Mouse (Mus musculus): ENCODE results near the gene Casc1. TPM values are rescaled to one million over a fixed set of nuclear protein-coding genes. Genes with fewer than 3 reads are reported as not detected.

Casc1 gene
- polyA plus RNA-seq, 1 experiment from 2014 or later, result 0.14 TPM

DNA sequence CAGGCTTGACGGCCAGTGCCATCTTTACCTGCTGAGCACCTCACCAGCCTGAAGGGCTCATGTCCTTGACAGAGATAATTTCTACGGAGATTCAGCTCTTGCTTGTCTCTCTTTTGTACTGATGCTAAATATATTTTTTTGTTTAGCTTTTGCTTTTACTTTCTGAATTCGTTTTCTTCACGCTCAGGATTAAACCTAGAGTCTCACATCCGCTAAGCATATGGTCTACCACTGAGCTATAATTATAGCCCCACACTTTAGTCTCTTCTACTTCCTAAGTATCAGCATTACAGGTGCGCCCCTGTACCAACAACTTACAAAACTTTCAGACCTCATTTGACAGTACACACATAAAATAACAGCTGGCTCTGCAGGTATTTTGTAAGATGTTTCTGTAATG, 24.6 kb upstream of the Casc1 start:
- Histone ChIP-seq H3K36me3 (peaks cover 3% of the 10 kb centered on the region; the same call in 1 of the 2 replicates), H3K4me2 (replicated peaks) (no peak overlapping the region), H3K27ac (no peak overlapping the region), H3K4me3 (replicated peaks) (no peak overlapping the region), H3K4me1 (replicated peaks) (no peaks in the 10 kb centered on the region), H3K9ac (no peak overlapping the region), H3K27me3 (replicated peaks) (no peaks in the 10 kb centered on the region), H3K9me3 (no peaks in the 10 kb centered on the region)
- ATAC-seq, result no peak
- WGBS, result 88% methylated on average over 6 of the region's 6 CpGs

DNA sequence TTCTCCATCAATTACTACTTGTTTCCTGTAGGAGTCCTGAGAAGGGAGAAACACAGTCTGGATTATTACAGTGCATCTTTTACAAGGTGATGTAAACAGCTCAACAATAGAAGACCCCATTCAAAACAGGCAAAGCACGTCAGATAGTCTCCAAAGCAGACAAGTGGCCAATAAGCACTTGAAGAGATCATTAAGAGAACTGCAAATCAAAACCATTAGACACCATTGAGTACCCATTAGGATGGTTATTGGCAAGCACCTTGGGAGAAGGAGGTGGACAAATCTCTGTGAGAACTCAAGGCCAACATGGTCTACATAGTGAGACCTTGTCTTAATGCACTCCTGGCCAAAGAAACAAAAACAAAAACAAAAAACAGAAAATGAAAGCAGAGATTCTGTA, 23.6 kb upstream of the Casc1 start:
- WGBS, result 82% methylated on average over 1 of the region's 1 CpGs
- no peak overlapping the region for H3K9ac ChIP-seq
- H3K27ac ChIP-seq, result no peak overlapping the region
- no peaks in the 10 kb centered on the region for H3K9me3 ChIP-seq
- no peak overlapping the region for H3K4me2 ChIP-seq (replicated peaks)
- ATAC-seq, result no peak
- no peaks in the 10 kb centered on the region for H3K4me1 ChIP-seq (replicated peaks)
- no peak overlapping the region for H3K4me3 ChIP-seq (replicated peaks)
- no peaks in the 10 kb centered on the region for H3K27me3 ChIP-seq (replicated peaks)
- peaks cover 3% of the 10 kb centered on the region; the same call in 1 of the 2 replicates for H3K36me3 ChIP-seq

DNA sequence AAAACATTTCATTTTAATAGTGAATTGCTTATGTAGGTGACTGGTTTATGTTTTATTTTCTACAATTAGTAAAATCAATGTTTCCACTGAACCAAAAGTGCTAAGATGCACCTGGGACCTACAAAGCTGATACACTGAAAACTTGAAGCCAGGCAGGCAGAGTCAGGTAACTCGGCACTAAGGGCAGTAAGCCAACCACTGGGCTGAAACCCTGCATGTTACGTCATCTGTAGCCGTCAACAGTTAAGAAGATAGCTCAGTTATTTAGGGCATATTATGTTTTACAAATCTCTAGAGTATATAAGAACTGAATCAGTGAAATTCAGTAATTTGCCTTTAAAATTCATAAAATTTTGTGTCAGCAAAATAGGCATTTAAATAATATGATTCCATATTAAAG, 15.5 kb upstream of the Casc1 start:
- no peak overlapping the region for H3K4me2 ChIP-seq (replicated peaks)
- no peaks in the 10 kb centered on the region for H3K9me3 ChIP-seq
- 90% methylated on average over 3 of the region's 3 CpGs for WGBS
- H3K36me3 ChIP-seq, result no peaks in the 10 kb centered on the region
- no peak overlapping the region for H3K4me3 ChIP-seq (replicated peaks)
- no peaks in the 10 kb centered on the region for H3K27me3 ChIP-seq (replicated peaks)
- no peaks in the 10 kb centered on the region for H3K4me1 ChIP-seq (replicated peaks)
- H3K27ac ChIP-seq, result no peak overlapping the region
- H3K9ac ChIP-seq, result no peak overlapping the region
- no peak for ATAC-seq

DNA sequence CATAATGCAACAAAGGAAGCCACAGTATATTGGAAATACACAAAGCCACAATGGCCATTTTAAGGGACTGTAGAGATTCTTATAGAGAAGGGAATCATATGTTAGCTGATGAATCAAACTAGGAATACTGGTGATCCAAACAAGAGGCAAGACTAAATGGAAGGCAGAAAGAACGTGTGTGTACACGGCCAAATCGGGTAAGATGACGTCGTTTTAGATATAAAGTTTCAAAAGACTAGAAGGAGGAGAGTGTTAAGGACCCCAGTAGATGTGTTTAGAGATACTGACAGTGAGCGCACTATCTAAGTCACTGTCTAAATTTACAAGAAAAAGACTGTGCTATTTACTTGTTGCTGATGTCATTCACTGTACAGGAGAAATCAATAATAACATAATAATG, 13.4 kb upstream of the Casc1 start:
- Histone ChIP-seq H3K9ac (no peak overlapping the region), H3K4me3 (replicated peaks) (no peak overlapping the region), H3K27me3 (replicated peaks) (no peaks in the 10 kb centered on the region), H3K4me1 (replicated peaks) (no peaks in the 10 kb centered on the region), H3K27ac (no peak overlapping the region), H3K4me2 (replicated peaks) (no peak overlapping the region), H3K9me3 (no peaks in the 10 kb centered on the region), H3K36me3 (peaks cover 4% of the 10 kb centered on the region; the same call in 1 of the 2 replicates)
- 92% methylated on average over 6 of the region's 6 CpGs for WGBS
- ATAC-seq, result no peak

DNA sequence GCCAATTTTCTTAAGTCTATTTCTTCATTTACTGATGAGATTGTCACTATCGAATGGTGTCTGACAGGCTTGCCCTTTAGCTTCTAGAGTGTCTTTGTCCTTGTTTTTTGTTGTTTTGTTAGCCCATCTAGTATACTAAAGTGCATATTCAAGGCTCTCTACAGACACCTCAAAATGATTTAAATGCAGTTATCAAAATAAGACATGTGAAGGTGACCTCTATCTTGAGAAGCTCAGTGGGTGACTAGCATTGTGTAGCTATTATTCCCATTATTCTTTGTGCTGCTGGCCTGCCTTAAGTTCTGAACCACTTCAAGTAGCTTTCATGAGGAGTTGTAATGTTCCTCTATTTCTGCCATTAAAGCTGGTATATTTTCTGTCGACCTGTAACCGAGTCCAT, 5.0 kb upstream of the Casc1 start:
- Histone ChIP-seq H3K4me1 (replicated peaks) (no peaks in the 10 kb centered on the region), H3K9ac (no peak overlapping the region), H3K27ac (no peak overlapping the region), H3K4me2 (replicated peaks) (no peak overlapping the region), H3K27me3 (replicated peaks) (no peaks in the 10 kb centered on the region), H3K36me3 (peaks cover 4% of the 10 kb centered on the region; the same call in 1 of the 2 replicates), H3K4me3 (replicated peaks) (no peak overlapping the region), H3K9me3 (no peaks in the 10 kb centered on the region)
- ATAC-seq, result no peak
- WGBS, result 87% methylated on average over 3 of the region's 3 CpGs

DNA sequence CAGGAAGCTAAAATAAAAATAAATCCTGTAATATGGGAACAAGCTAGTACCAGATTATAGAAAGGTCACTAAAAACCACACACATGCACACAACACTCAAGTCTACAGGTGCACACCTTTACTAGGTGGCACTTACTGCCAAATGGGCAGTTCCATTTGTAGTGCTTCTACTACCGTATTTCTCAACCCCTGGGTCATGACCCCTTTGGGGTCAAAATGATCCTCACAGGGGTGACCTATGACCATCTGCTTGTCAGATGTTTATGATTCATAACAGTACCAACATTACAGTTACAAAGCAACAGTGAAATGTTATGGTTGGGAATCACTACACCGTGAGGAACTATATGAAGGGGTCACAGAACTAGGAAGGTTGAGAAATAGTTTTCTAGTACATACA, 3.1 kb upstream of the Casc1 start:
- no peak for ATAC-seq
- Histone ChIP-seq H3K4me1 (replicated peaks) (no peaks in the 10 kb centered on the region), H3K4me3 (replicated peaks) (no peak overlapping the region), H3K36me3 (no peaks in the 10 kb centered on the region), H3K27ac (no peak overlapping the region), H3K9ac (no peak overlapping the region), H3K4me2 (replicated peaks) (no peak overlapping the region), H3K9me3 (no peaks in the 10 kb centered on the region), H3K27me3 (replicated peaks) (no peaks in the 10 kb centered on the region)
- WGBS, result 72% methylated on average over 2 of the region's 2 CpGs

DNA sequence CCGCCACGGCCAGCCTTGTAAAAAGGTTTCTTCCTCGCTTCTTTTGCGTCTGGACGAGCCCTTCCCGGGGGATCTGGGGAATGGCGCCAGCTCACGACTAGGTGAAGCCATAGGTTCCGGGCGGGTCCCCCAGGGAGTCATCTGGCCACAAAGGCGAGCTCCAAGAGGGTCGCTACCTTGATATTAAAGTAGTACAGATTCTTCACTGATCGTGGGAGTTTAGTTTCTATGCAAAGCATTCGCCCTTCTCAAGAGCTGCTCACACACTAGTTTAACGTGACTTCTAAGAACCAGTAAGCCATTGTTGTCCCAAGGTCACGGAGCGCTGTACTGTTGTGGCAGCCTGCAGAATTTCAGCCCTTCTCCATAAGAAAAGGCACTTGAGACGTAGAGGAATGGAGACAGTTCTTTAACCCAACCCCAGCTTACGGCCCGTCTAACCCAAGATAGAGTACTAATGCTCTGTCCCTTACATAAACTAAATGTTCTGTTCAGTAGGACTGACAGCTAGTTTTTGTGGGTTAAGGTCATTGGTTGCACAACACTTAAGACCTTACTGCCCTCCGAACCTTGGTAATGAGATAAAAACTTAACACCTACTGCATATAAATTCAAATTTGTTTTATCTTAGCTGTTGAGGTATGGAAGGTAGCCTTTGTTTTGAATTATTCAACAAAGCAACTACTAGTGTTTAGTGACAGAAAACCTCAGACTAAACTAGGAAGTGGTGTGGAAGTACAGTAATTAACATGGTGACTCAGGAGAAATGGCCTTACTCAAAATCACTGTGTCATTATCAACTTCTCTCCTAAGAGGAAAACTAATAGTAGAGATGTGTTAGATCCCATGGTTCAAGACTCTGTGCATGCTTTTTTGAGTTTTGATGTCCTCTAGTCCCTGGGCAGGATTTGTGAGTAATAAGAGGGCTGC, 836 bp upstream of the Casc1 start:
- WGBS, result 3% methylated on average over 21 of the region's 21 CpGs
- Histone ChIP-seq H3K4me1 (replicated peaks) (no peaks in the 10 kb centered on the region), H3K27ac (peak overlapping the region; percentile 97)

DNA sequence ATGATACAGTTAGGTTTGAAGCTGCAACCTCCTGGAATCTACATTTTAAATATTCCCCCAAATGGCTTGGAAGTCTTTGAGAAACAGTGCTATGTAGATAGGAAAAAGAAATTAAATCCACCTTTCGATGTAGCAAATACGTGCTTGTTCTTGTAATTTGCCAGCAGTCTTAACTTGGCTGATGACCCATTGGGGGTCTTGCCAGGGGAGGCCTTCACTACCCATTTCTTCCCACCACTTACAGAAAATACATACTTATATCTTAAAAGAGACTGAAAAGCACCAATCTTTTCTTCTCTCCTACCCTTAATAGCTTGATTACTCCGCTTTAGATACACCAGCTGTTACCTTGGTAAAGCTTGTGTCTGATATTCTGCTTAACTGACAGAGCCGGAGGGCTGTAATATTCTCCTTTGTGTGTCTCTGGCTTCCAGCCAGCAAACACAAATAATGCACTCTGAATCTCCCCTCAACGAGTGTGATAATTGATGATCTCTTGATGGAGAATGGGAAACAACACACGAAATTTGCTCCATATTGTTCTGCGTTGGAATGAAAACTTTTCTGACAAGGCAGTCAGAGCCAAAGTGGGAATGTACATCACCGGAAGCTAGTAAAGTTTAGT, 637 bp downstream of the Casc1 start:
- peak overlapping the region; percentile 36 for H3K4me3 ChIP-seq (replicated peaks)
- no peaks in the 10 kb centered on the region for H3K36me3 ChIP-seq
- no peaks in the 10 kb centered on the region for H3K9me3 ChIP-seq
- no peak overlapping the region for H3K9ac ChIP-seq
- no peaks in the 10 kb centered on the region for H3K27me3 ChIP-seq (replicated peaks)
- no peak overlapping the region for H3K27ac ChIP-seq
- ATAC-seq, result no peak
- WGBS, result 34% methylated on average over 8 of the region's 8 CpGs
- peak overlapping the region; percentile 65 for H3K4me2 ChIP-seq (replicated peaks)
- H3K4me1 ChIP-seq (replicated peaks), result no peaks in the 10 kb centered on the region

More for the DNA sequence above, 836 bp upstream of the Casc1 start:
- ATAC-seq, result peak; percentile 58
- Histone ChIP-seq H3K9me3 (no peaks in the 10 kb centered on the region), H3K36me3 (no peaks in the 10 kb centered on the region), H3K4me3 (replicated peaks) (peak overlapping the region; percentile 65), H3K9ac (peak overlapping the region; percentile 79), H3K4me2 (replicated peaks) (peak overlapping the region; percentile 61), H3K27me3 (replicated peaks) (no peaks in the 10 kb centered on the region)

DNA sequence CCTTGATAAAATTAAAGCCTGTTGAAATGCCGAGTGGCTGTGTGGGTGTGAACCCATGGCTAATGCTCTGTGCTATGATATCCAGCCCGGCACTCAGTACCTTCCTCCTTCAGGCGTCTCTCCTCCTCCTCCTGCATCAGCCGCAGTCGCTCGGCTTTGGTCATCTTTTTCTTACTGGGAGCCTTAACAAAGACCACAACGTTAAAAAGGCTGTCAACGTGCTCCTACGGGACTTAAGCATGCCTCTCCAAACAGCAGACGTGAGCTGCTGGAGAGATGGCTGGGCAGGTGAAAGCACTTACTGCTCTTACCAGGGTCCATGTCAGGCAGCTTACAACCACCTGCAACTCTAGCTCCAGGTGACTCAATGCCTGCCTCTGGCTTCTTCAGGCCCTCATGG, 5.7 kb downstream of the Casc1 start:
- Histone ChIP-seq H3K9me3 (no peaks in the 10 kb centered on the region), H3K36me3 (no peaks in the 10 kb centered on the region), H3K4me3 (replicated peaks) (no peak overlapping the region), H3K27ac (no peak overlapping the region), H3K4me1 (replicated peaks) (no peaks in the 10 kb centered on the region), H3K27me3 (replicated peaks) (no peaks in the 10 kb centered on the region), H3K4me2 (replicated peaks) (no peak overlapping the region), H3K9ac (no peak overlapping the region)
- 76% methylated on average over 10 of the region's 10 CpGs for WGBS
- no peak for ATAC-seq

DNA sequence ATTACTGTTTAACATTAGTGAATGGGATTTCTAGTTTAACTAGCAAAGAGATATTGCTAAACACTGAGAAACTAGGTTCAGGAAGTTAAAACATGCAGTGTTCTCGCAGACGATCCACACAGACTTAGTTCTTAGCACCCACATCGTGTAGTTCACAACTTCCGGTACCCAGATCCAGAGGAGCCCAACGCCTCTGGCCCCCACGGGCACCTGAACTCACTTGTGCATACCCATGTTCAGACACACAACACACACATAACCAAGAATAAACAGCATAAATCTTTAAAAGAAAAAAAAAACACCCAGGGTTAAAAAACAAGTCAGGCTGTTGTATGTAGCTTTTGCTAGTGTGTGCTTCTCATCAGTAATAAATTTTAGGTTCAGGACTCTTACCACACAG, 6.4 kb downstream of the Casc1 start:
- H3K9ac ChIP-seq, result no peak overlapping the region
- no peaks in the 10 kb centered on the region for H3K9me3 ChIP-seq
- ATAC-seq, result no peak
- no peak overlapping the region for H3K4me2 ChIP-seq (replicated peaks)
- no peak overlapping the region for H3K4me3 ChIP-seq (replicated peaks)
- no peak overlapping the region for H3K27ac ChIP-seq
- H3K27me3 ChIP-seq (replicated peaks), result no peaks in the 10 kb centered on the region
- H3K36me3 ChIP-seq, result no peaks in the 10 kb centered on the region
- H3K4me1 ChIP-seq (replicated peaks), result no peaks in the 10 kb centered on the region
- 82% methylated on average over 6 of the region's 6 CpGs for WGBS

DNA sequence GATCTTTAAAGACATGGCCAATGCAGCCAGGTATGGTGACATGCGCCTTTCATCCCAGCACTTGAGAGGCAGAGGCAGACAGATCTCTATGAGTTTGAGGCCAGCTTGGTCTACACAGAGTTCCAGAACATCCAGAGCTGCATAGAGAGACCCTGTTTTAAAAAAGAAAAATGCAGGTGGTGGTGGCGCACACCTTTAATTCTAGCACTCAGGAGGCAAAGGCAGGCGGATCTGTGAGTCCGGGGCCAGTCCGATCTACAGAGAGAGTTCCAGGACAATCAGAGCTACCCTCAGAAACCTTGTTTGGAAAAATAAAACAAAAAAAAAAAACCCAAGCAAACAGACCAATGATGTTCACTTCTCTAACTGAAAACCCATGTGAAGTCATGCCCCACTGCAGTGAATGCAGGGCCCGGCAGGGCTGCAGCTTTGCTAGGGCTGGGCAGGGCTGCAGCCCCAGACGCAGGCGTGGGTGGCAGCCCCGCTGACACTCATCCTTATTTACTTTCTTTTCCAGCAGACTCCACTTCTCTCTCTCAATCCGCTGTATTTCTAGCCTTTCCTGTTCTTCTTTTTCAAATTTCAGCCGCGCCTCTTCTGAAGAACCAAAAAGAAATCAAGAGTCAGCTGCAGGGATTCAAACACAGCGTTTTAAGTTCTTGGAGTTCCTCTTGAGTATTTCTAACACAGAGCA, 8.2 kb downstream of the Casc1 start:
- H3K27ac ChIP-seq, result no peak overlapping the region
- H3K4me3 ChIP-seq (replicated peaks), result no peak overlapping the region
- no peaks in the 10 kb centered on the region for H3K27me3 ChIP-seq (replicated peaks)
- H3K4me1 ChIP-seq (replicated peaks), result no peaks in the 10 kb centered on the region
- 75% methylated on average over 13 of the region's 13 CpGs for WGBS
- H3K9ac ChIP-seq, result no peak overlapping the region
- H3K9me3 ChIP-seq, result no peaks in the 10 kb centered on the region
- H3K4me2 ChIP-seq (replicated peaks), result no peak overlapping the region
- no peak for ATAC-seq
- H3K36me3 ChIP-seq, result no peaks in the 10 kb centered on the region

DNA sequence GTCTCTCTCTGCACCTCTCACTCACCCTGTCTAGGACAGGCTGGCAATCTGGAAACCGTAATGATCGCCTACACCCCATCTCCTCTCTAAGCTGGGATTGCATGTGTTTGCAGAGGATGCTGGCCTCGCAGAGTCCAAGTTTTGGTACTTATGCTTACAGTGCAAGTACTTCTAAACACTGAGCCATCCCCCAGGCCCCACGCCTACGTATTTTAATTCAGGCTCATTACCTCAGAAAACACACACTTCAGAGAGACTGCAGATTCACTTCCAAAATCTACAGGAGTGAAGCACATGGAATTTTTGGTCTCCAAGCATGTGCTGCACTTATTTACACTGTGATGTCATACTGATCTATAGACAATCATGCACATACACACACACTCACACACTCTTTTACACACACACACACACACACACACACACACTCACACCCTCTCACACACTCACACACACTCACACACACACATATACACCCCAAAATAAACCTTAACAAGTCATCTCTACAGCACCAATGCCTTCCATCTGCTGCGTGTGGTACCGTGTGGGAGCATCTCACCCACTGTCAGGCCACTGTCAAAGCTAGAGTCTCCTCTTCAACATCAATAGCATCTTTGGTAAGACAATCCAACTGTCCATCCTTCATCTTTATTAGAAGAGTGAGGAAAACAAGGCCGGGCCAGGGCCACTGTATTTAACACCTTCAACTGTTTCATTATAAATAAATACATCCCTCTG, 12.7 kb downstream of the Casc1 start:
- no peaks in the 10 kb centered on the region for H3K9me3 ChIP-seq
- ATAC-seq, result no peak

More for the DNA sequence above, 12.7 kb downstream of the Casc1 start:
- Histone ChIP-seq H3K27me3 (replicated peaks) (no peaks in the 10 kb centered on the region), H3K9ac (no peak overlapping the region), H3K36me3 (no peaks in the 10 kb centered on the region), H3K4me2 (replicated peaks) (no peak overlapping the region), H3K4me1 (replicated peaks) (no peaks in the 10 kb centered on the region), H3K4me3 (replicated peaks) (no peak overlapping the region), H3K27ac (no peak overlapping the region)
- WGBS, result 89% methylated on average over 8 of the region's 8 CpGs
